Mouse (Mus musculus) CD4-positive helper T cell, adult 2 months (primary cell): Measurements from ENCODE around the gene Lmo3.

Experiments
- DNase-seq: peaks from one replicate; pipeline ENCODE4 v3.0.0-alpha.2; 2012; ENCODE audit warnings: low read depth, missing footprints, low spot score

Lmo3 gene

GRCm38 (mm10) chr6:138424514-138425225 lies 157.1 kb downstream of the Lmo3 start:
- DNase-seq, result no peak

- no peak for DNase-seq
Measured at GRCm38 (mm10) chr6:138422671-138423321, 159.0 kb downstream of the Lmo3 start.

- DNase-seq, result no peak
Measured at GRCm38 (mm10) chr6:138421931-138422531, 159.7 kb downstream of the Lmo3 start.

- no peak for DNase-seq
Measured at GRCm38 (mm10) chr6:138421191-138421613, 160.6 kb downstream of the Lmo3 start.

GRCm38 (mm10) chr6:138420536-138420891 lies 161.3 kb downstream of the Lmo3 start:
- DNase-seq, result no peak

- no peak for DNase-seq
Measured at GRCm38 (mm10) chr6:138419871-138420535, 161.8 kb downstream of the Lmo3 start.

- no peak for DNase-seq
Measured at GRCm38 (mm10) chr6:138412075-138412474, 169.7 kb downstream of the Lmo3 start.

GRCm38 (mm10) chr6:138402031-138402430 lies 179.7 kb downstream of the Lmo3 start:
- no peak for DNase-seq

GRCm38 (mm10) chr6:138398836-138399235 lies 182.9 kb downstream of the Lmo3 start:
- DNase-seq, result no peak

GRCm38 (mm10) chr6:138391085-138391484 lies 190.7 kb downstream of the Lmo3 start:
- DNase-seq, result no peak

- DNase-seq, result no peak
Measured at GRCm38 (mm10) chr6:138388168-138388936, 193.4 kb downstream of the Lmo3 start.

GRCm38 (mm10) chr6:138383208-138383607 lies 198.6 kb downstream of the Lmo3 start:
- no peak for DNase-seq

- DNase-seq, result no peak
Measured at GRCm38 (mm10) chr6:138371176-138371575, 210.6 kb downstream of the Lmo3 start.

- no peak for DNase-seq
Measured at GRCm38 (mm10) chr6:138364111-138364510, 217.7 kb downstream of the Lmo3 start.

- no peak for DNase-seq
Measured at GRCm38 (mm10) chr6:138350587-138351345, 231.0 kb downstream of the Lmo3 start.

- no peak for DNase-seq
Measured at GRCm38 (mm10) chr6:138346558-138346957, 235.2 kb downstream of the Lmo3 start.

- no peak for DNase-seq
Measured at GRCm38 (mm10) chr6:138335858-138336257, 245.9 kb downstream of the Lmo3 start.

GRCm38 (mm10) chr6:138333991-138334390 lies 247.8 kb downstream of the Lmo3 start:
- no peak for DNase-seq

- DNase-seq, result no peak
Measured at GRCm38 (mm10) chr6:138325744-138326400, 255.9 kb downstream of the Lmo3 start.

GRCm38 (mm10) chr6:138325145-138325544 lies 256.6 kb downstream of the Lmo3 start:
- no peak for DNase-seq
